Mouse (Mus musculus): ENCODE measurements around the gene Fpr1.
"Not testable (repeated sequence)": the region's sequence is repeated elsewhere in the genome, so short reads cannot be mapped to it uniquely, and the experiment has no call there.

Fpr1 gene

DNA sequence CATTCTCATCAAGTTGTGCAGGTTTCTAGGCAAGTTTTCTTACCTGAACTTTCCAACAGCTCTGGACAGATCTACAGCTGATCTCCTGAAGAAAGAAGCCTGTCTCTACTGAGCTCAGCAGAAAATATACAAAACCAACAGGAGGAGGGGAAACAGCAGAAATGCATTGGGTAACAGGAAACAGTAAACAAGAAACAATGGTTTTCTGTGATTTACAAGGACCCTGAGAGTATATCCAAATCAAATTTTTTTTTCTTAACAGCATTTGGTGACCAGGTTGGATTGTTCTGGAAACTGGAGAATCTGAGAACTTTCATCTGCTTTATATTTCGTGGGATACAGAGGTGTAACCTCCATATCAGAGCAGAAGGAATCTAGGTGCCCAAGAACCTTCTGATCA is at the start of gene Fpr1:
TSS of gene Fpr1 (minus strand) at position 101 of the 400 bp plus-strand sequence.
- DNase-seq: no peak

GRCm38 (mm10) chr17:17917782-17918181 is 34.0 kb upstream of the Fpr1 start:
- no peak for DNase-seq

DNA sequence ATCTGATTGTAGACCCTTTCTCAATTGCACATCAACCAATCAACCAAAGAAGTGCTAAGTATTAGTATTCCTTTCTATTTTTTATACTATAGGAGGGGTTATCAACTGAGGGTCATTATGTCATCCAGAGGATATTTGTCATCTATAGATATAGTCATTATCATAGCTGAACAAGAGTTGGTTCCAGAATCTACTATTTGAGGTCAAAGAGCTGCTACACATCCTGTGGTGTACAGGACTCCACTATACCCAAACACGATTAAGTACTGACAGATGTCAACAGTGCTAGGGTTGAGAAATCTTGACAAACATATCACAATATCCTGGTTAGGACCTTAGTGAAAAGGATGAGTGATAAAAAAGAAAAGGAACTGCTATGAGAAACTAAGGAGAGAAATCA is 33.6 kb upstream of the Fpr1 start:
- DNase-seq: no peak

DNA sequence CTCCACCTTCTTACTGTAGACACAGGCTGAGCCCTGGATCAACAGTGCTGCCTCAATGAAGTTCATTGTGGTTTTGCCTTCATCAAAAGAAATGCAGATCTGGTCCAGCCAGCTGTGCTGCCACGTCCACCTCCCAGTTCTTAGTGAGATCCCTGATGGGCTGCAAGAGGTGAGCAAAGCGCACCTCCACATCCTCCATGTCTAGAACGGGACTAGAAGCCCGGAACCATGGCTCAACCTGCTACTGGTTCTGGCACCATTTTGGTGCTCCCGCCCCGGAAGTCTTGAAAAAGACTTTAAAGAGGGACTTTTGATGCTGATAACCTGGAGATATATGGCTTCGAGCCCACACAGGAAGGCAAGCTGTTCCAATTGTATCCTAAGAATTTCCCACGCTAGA is 28.9 kb upstream of the Fpr1 start:
- DNase-seq: not testable (repeated sequence)

DNA sequence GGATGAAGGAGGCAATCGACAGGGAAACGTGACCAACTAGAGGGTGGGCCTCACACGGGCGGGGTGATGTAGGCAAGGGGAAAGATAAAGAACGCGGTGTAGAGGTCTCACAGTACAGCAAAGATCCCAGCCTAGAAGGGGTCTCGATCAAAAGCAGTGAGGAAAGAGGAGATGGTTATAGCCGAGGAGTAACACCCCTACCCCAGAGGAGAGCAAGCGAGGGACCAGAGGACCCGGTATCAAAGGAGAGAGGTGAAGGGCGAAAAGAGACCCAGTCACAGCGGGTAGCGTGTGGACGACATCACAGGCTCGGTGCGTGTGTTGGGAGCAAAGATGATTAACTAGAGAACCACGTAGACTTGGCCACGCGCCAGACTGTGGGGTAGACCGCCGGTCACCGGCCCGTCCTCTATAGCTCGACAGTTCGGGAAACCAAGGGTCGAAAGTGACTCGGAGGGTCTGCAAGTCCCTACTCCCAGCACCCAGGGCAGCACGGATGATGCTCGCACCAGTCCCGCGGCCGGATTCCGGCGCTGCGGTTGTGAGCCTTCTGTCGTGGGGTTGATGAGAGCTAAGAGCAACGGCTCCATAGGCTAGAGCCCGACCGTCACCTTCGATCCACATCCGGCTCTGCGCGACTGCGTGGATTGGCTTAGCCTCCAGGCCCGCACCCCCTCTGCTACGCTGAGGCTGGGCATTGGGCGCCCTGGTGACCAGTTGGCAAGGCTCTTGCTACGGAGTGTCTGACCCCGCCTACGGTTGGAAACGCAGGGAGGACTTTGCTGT is 26.1 kb upstream of the Fpr1 start:
- DNase-seq: peak; percentile 81

DNA sequence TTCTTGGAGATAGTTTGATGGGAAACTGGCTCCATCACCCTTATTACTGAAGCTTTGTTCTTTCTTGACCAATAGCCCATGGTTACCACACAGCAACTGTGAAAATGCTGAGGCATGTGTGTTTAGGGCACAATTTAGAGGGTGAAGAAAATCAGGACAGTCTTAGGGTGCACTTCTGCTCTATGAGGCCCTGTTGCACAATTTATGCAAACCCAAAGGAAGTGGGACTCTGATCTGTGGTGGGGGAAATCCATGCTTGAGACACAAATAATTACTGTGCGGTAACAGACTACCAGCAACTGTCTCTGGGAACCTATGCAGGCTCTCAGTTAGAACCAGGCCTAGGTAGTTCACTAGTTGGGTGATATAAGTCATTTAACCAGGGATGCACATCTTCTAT is 17.0 kb upstream of the Fpr1 start:
- DNase-seq: no peak

- DNase-seq: no peak
Observed at GRCm38 (mm10) chr17:17899268-17899667, 15.5 kb upstream of the Fpr1 start.

DNA sequence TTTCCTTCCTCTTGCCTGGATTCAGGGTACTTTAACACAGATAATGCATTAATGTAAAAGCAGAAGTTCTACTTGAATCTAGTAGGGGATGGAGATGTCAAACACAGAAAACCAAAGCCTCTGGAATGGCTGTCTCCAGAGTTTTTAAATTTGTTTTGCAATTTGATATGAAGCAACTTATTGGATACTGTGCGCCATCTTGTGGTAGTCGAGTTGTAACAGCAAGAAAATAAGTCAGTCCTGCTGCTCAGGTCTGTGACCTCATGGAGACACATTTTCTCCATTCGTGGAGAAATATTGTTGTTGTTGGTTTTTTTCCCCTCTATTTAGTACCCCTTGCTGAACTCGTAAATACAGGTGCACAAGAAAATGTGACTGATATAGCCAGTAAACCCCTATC is 12.3 kb upstream of the Fpr1 start:
- peak; percentile 13 for DNase-seq

DNA sequence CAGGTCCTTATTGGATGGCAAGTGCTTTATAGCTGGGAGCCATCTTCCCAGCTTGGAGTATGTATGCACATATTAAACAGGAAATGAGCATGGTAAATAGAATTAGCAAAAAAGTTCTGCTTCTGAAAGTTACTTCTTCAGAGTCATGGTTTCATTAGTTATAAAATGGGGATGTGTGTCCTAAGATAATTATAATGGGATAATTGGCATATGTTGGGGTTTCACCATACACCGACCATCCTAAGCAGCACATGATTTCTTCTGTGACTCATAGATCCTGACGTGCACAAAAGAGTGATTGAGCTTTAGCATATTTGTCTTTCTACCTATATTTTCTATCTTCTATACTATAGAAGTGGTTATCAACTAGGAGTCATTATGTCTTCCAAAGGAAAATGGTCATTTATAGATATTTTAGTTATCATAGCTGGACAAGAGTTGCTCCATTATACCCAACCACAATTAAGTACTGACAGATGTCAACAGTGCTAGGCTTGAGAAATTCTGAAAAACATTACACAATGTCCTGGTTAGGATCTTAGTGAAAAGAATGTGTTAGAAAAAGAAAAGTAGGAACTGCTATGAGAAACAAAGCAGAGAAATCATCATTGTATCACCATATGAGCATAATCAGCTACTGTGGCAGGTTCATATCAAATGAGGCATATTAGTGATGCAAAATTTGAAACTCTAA is 6.1 kb upstream of the Fpr1 start:
- DNase-seq: no peak

DNA sequence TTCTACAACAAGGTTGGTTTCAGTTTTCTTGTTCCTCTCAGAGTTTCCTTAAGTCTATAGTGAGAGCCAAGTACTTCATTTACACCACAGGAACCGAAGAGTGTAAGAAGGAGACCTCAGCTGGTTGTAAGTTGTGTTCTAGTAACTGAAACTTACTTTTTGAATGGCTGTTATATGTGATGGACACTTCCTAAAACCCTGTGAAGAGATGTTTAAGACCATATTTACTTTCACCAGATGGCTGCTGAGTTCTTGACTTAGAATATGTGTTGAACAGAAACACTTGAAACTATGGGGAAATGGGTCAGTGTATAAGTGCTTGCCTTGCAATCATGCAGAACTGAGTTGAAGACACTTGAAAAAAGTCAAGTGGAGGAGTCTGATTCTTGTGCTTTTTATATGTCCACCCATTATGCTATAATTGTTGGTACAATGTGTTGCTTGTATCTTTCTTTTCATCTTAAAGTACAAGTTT is 4.1 kb upstream of the Fpr1 start, which contains the start of the genes Fpr2 and Fpr3:
TSS of gene Fpr2 (plus strand) at position 51 of the 475 bp plus-strand sequence.
TSS of gene Fpr3 (plus strand) at position 79 of the 475 bp plus-strand sequence.
- DNase-seq: no peak

DNA sequence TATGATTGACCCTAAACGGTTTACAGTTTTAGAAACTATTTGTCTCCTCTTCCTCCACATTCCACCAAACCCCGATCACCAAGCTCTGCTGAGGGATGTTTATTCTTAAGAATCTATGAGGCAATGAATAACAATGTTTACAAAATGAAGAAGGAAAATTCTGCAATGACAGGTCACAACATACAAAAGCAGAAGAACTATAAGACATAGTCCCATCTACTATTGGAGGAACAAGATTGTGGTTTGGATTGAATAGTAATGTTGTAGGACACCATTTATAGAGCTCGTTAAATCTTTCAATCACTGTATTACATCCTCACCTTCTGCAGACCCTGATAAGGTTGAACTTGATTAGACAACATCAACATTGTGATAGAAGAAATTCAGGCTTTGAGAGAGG is 1.1 kb downstream of the Fpr1 start:
- no peak for DNase-seq

DNA sequence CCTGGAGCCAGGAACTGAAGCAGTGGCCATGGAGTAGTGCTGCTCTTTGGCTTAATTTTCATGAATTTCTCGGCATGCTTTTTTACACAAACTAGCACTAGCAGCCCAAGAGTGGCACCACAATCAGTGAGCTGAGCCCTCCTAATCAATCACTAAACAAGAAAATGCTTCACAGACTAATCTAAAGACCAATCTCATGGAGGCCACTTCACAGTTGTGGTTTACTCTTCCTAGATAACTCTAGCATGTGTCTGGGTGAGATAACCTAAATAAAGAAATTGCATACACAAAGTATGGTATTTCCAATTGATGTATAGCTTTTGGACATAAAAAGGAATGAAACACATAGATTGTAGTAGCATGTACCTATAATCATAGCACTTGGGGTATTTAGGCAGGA is 4.4 kb downstream of the Fpr1 start:
- no peak for DNase-seq

DNA sequence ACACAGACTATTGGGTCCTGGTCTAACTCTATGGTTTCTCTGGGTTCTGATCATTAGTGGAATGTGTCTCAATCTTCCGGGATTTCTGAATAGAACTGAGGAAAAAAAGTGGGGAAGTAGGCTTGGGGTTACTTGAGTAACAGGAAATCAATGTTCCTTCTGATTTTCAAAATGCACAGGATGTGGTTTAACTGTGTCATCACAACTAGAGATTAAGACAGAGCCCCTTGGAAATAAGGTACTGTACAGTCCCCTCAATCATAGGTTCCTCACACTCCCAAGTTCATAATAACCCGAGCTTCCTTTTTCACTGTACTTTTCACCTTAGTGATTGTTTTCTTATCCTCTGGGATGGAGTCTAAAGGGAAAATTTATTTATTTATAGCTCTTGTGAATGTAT is 12.0 kb downstream of the Fpr1 start:
- DNase-seq: no peak

GRCm38 (mm10) chr17:17870892-17871550 is 12.7 kb downstream of the Fpr1 start:
- DNase-seq: no peak

DNA sequence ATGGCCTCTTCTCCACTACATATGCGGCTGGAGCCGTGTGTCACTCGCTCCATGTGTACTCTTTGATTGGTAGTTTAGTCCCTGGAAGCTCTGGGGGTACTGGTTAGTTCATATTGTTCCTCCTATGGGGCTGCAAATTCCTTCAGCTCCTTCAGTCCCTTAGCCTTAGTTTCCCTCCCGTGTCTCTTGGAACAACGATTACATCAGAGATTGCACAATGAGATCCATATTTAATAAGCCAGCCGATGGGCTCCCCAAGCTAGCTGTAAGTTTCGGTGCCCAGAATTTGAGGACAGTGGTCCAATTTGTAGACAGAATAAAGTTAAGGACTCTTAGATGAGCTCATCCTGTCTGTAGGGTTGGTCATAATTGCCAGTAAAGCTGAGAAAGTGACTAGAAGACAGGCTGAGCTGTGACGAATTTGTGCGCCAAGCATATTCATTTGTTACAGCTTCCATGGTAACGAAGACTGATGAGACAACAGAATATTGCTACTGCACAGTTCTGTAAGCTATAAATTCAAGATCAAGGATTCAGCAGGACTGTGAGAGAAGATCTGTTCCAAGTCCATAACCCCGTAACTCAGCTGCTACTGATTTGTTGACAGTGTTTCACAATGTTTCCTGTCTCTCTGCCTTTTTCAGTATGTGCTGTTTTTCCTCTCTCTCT is 16.8 kb downstream of the Fpr1 start:
- DNase-seq: no peak

DNA sequence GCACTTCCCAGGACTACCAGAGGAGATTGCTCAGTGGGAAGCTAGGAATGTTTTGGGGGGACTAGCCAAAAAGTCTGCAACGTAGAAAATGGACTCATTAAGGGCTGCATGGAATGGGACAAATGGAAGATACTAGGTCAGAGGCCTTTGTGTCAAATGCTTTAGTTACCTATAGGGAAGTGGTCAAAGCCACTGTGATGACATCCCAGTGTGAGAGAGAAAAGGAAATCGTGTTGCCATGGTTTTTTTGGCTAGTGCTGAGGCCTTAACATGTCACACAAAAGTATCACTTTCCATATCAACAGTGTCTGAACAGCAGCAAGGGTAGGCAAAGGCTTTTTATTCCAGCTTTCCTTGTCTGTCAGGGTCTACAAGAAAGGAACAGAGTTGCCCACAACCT is 18.6 kb downstream of the Fpr1 start:
- no peak for DNase-seq

DNA sequence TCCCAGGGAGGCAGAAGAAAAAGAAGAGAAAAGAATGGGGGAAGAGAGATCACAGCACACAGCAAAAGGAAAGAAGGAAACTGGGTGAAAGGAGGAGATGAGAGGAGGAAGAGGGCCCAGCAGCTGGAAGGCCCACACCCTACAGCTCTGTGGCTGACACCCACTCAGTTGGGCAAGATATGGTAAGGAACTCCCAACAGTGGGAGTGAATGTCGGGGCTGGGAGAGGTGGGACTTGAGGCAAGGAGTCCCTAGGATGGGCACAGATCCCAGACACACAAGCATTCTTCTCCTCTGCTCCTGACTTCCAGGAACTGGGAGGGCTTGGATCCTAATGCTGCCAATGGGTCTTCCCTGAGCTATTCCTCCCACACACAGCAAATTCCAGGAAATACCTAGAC is 21.4 kb downstream of the Fpr1 start:
- no peak for DNase-seq

DNA sequence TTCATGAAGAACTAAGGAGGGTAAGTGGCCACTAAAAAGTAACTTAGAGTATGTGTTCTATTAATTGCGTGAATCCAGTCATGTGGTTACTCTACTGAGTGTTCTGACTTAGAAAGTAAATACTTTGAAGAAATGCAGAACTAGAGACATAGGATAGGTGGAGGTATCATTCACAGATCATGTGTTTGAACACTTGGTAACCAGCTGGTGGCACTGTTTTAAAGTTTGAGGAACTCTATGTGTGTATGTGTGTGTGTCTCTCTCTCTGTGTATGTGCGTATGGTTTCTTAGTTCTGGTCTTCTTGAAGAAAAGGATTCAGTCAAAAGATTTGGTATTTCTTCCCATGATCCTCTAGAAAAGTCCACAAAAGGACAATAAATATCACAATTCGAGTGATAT is 23.6 kb downstream of the Fpr1 start:
- no peak for DNase-seq

- DNase-seq: no peak
Observed at GRCm38 (mm10) chr17:17857446-17857845, 26.3 kb downstream of the Fpr1 start.

GRCm38 (mm10) chr17:17856612-17857011 is 27.1 kb downstream of the Fpr1 start:
- no peak for DNase-seq

DNA sequence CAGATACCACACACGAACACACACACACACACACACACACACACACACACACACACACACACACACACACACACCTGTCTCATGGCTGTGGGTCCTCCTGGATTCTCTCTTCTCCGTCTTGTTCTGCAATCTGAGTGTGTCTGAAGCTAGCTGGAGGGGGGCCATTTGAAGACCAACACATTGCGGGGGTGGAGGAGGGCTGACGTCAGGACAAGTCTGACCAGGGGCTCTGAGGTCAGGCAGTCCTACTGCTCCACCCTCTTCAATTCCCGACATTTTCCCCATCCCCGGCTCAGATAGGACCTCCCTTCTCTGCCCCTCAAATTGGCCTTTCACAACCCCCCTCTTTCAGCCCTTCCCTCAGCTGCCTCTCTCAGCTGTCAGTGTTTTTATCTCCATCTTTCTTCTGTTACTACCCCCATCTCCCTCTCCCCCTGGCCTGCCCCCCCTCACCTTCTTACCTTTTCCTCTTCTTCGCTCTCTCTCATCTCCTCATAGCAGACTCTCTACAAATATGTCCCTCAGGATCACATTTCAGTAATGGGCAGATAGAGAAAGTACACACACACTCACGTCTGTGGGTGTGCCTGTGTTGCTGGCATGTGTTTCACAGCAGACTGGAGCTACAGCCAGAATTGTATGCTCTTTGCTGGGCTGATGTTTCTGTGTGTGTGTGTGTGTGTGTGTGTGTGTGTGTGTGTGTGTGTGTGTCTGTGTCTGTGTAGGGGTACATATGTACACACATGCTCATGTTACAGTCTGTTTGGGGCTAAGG is 28.5 kb downstream of the Fpr1 start, which contains the start of gene Has1:
TSS of gene Has1 (minus strand) at position 142 of the 775 bp plus-strand sequence.
- no peak for DNase-seq

Measured in right cerebral cortex, postnatal 4 days (tissue).